Mouse (Mus musculus) thymus, adult 2 months (tissue): ENCODE results near the gene Irak4. TPM values are rescaled to one million over a fixed set of nuclear protein-coding genes. Genes with fewer than 3 reads are reported as not detected.

Source experiments
- DNase-seq: peaks from one replicate; pipeline ENCODE4 v3.0.0; 2021
- H3K27ac ChIP-seq: fragments of 200-500 bp; 2 replicates; pipeline ENCODE4 v1.5.1; 2012; ENCODE audit warnings: low read length, control low read depth; ENCODE audit not compliant: control insufficient read depth, insufficient read depth
- H3K27me3 ChIP-seq: fragments of 200-500 bp; 2 replicates; pipeline ENCODE4 v1.6.1; 2012; ENCODE audit warnings: mild to moderate bottlenecking, low read length, moderate library complexity, mixed read lengths; ENCODE audit not compliant: control insufficient read depth, insufficient read depth
- H3K36me3 ChIP-seq: fragments of 200-500 bp; 2 replicates; pipeline ENCODE4 v1.6.1; 2012; ENCODE audit warnings: mild to moderate bottlenecking, low read length, moderate library complexity; ENCODE audit not compliant: control insufficient read depth, insufficient read depth
- H3K4me1 ChIP-seq: fragments of 200-500 bp; replicated peaks from 2 replicates; pipeline ENCODE4 v1.6.1; 2012; ENCODE audit warnings: low read length; ENCODE audit not compliant: control insufficient read depth, insufficient read depth
- H3K4me3 ChIP-seq: fragments of 200-500 bp; 2 replicates; pipeline ENCODE4 v1.5.1; 2012; ENCODE audit warnings: mild to moderate bottlenecking, low read length, control low read depth, moderate library complexity; ENCODE audit not compliant: control insufficient read depth, insufficient read depth
- CTCF ChIP-seq: fragments of 200-500 bp; IDR thresholded peaks from 2 replicates; pipeline ENCODE4 v1.5.1; 2012; ENCODE audit warnings: mild to moderate bottlenecking, control low read depth, low read length, moderate library complexity, borderline replicate concordance; ENCODE audit not compliant: control insufficient read depth, poor library complexity, insufficient read depth; ENCODE audit errors: extremely low read depth
- POLR2A ChIP-seq: fragments of 200-500 bp; IDR thresholded peaks from 2 replicates; pipeline ENCODE4 v1.6.1; 2012; ENCODE audit warnings: mild to moderate bottlenecking, low read length, control low read depth, moderate library complexity; ENCODE audit not compliant: control insufficient read depth, poor library complexity, insufficient read depth; ENCODE audit errors: extremely low read depth
- WGBS: fragments of 180-500 bp; shearing (Covaris S2); methylation state at CpG from one replicate; pipeline ENCODE4 v1.1.7; 2018; 5-methylcytosine and 5-hydroxymethylcytosine counted together
- polyA plus RNA-seq: library from polyadenylated mRNA; depleted of rRNA; stranded (reverse); fragments of >200 nt; gene quantifications from 2 replicates; pipeline ENCODE4 v1.2.3, GENCODE M21; 2012

The Irak4 gene
- polyA plus RNA-seq, 1 experiment = 8.8 TPM

- H3K27ac ChIP-seq = no peak overlapping the region
- H3K4me3 ChIP-seq = no peak overlapping the region
- TF ChIP-seq CTCF (no peak), POLR2A (no peak)
- no peaks in the 10 kb centered on the region for H3K4me1 ChIP-seq
- DNase-seq = peak; percentile 30
- H3K27me3 ChIP-seq = no peaks in the 10 kb centered on the region
- 43% methylated on average over 9 of the region's 9 CpGs for WGBS
- no peaks in the 10 kb centered on the region for H3K36me3 ChIP-seq
Observed at GRCm38 (mm10) chr15:94520205-94520900, 23.1 kb upstream of the Irak4 start.

GRCm38 (mm10) chr15:94520959-94521358, 22.5 kb upstream of the Irak4 start:
- DNase-seq = no peak
- TF ChIP-seq CTCF (no peak), POLR2A (no peak)
- Histone ChIP-seq H3K4me1 (no peaks in the 10 kb centered on the region), H3K36me3 (no peaks in the 10 kb centered on the region), H3K27ac (no peak overlapping the region), H3K4me3 (no peak overlapping the region), H3K27me3 (no peaks in the 10 kb centered on the region)
- 86% methylated on average over 5 of the region's 5 CpGs for WGBS

- 96% methylated on average over 28 of the region's 28 CpGs for WGBS
- Histone ChIP-seq H3K4me1 (no peaks in the 10 kb centered on the region), H3K36me3 (no peaks in the 10 kb centered on the region), H3K4me3 (no peak overlapping the region), H3K27me3 (no peaks in the 10 kb centered on the region), H3K27ac (no peak overlapping the region)
- no peak for TF ChIP-seq CTCF
- TF ChIP-seq POLR2A = no peak
- no peak for DNase-seq
Observed at GRCm38 (mm10) chr15:94523251-94523650, 20.2 kb upstream of the Irak4 start.

- WGBS = 96% methylated on average over 12 of the region's 12 CpGs
- Histone ChIP-seq H3K4me3 (no peak overlapping the region), H3K27ac (no peak overlapping the region), H3K36me3 (no peaks in the 10 kb centered on the region), H3K27me3 (no peaks in the 10 kb centered on the region), H3K4me1 (no peaks in the 10 kb centered on the region)
- no peak for TF ChIP-seq POLR2A
- no peak for TF ChIP-seq CTCF
- no peak for DNase-seq
Observed at GRCm38 (mm10) chr15:94524956-94525355, 18.5 kb upstream of the Irak4 start.

- Histone ChIP-seq H3K4me3 (no peak overlapping the region), H3K27ac (no peak overlapping the region), H3K4me1 (no peaks in the 10 kb centered on the region), H3K27me3 (no peaks in the 10 kb centered on the region), H3K36me3 (no peaks in the 10 kb centered on the region)
- TF ChIP-seq POLR2A (no peak), CTCF (no peak)
- 96% methylated on average over 3 of the region's 3 CpGs for WGBS
- DNase-seq = no peak
Observed at GRCm38 (mm10) chr15:94530519-94530918, 12.9 kb upstream of the Irak4 start.

GRCm38 (mm10) chr15:94532306-94532705, 11.1 kb upstream of the Irak4 start:
- H3K27me3 ChIP-seq = no peaks in the 10 kb centered on the region
- H3K36me3 ChIP-seq = no peaks in the 10 kb centered on the region
- WGBS = 95% methylated on average over 5 of the region's 5 CpGs
- no peak for DNase-seq
- H3K4me3 ChIP-seq = no peak overlapping the region
- no peaks in the 10 kb centered on the region for H3K4me1 ChIP-seq
- no peak for TF ChIP-seq CTCF
- TF ChIP-seq POLR2A = no peak
- no peak overlapping the region for H3K27ac ChIP-seq
